Mouse (Mus musculus): ENCODE results near the gene Pfn3. TPM values are rescaled to one million over a fixed set of nuclear protein-coding genes. Genes with fewer than 3 reads are reported as not detected.

The Pfn3 gene
- total RNA-seq, 2 experiments from 2014 or later: not detected

DNA sequence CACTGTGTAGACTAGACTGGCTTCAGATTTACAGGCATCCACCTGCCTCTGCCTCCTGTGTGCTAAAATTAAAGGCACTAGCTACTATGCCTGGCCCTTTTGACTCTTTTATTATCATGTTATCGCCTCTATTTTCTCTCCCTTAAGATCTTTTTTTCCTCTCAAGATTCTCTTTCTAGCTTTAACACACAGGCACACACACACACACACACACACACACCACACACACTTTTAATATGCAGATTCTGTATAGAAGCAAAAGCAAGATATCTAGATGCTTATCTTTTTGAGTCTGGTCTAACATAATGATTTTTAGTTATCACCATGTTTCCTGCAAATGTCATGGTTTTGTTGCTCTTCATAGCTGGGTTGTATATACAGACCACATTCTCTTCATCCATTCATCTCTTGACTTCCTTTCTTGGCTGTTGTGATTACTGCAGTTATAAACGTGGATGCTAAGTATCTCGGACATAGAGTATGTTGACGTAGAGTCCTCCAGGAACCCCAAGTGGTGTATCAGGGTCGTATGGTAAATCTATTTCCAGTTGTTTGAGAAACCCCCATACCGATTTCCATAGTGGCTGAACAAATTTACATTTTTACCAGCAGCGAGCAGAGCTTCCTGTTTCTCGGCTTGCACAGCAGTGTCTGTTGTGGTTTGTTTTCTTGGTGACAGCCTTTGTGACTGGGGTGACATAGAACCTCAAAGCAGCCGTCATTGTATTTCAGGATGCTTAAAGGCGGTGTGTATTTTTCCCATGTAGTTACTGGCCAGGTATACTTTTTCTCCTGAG is 17.1 kb upstream of the Pfn3 start:
- no peak for ATAC-seq (replicated peaks; ENCODE audit: low FRiP score, poor library complexity, severe bottlenecking)

DNA sequence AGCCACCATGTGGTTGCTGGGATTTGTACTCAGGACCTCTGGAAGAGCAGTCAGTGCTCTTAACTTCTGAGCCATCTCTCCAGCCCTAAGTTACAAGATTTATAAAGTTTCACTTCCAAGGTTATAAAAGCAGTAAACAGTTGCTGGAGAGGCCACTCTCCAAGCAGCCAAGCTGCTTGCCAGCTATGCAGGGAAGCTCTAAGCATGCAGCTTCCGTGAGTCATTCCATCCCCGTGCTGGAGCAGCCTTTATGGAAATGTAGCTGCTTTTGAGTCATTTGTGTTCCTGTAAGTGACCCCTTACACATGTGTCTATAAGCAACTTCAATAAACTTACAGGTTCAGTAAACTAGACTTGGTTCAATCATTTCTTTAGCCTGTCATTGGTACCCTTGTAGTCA is 15.5 kb upstream of the Pfn3 start:
- no peak for ATAC-seq (replicated peaks; ENCODE audit: low FRiP score, poor library complexity, severe bottlenecking)

DNA sequence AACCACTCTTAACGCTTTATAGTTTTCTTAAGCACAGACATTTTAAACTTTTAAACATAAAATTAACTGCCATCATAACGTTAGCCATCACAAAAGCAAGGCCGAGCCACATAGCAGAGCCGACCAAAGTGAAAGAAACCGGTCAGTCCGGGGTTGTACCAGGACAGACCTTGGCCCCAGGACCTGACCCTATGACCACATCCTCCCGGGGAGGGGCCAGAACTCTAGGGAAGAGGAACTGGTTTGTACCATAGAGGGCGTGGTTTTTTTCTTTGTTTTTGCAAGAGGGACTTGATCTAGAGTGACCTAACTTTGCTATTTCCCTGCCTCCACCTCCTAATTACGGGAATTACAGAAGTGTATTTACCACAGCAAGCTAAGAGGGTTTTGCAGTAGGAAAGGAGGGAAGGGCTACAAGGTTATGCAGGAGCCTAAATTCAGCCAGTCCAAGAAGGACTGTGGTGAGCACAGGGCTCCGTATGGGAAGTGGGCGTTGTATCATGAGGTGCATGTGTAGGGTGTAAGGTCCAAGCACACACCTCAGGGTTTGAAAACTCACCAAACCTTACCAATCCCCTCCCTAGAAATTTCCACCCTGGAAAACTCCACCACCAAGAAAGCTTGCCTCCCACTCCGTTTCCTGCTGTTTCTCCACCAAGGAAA is 14.3 kb upstream of the Pfn3 start:
- no peak for ATAC-seq (replicated peaks; ENCODE audit: low FRiP score, poor library complexity, severe bottlenecking)

DNA sequence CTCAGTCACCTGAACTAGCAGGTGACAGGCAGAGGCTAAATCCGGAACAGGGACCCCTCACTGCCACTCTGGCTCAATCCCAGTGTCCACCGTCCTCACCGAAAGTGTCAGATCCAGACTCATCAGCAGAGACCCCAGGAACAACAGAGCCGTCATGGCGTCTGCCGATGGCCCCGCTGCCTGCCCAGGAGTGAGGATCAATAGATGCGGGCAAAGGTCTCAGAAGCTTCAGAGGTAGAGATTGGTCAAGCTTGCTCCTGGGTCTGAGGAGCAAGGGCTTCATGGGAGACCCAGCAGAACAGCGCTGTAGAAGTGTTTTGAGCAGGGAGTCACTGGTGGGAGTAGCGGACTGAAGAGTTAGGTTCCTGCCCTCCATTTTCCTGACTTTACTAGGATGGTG is 11.6 kb upstream of the Pfn3 start, which contains the start of gene F12:
TSS of gene F12 (minus strand) at position 181 of the 400 bp plus-strand sequence.
- ATAC-seq (replicated peaks; ENCODE audit: low FRiP score, poor library complexity, severe bottlenecking): no peak

DNA sequence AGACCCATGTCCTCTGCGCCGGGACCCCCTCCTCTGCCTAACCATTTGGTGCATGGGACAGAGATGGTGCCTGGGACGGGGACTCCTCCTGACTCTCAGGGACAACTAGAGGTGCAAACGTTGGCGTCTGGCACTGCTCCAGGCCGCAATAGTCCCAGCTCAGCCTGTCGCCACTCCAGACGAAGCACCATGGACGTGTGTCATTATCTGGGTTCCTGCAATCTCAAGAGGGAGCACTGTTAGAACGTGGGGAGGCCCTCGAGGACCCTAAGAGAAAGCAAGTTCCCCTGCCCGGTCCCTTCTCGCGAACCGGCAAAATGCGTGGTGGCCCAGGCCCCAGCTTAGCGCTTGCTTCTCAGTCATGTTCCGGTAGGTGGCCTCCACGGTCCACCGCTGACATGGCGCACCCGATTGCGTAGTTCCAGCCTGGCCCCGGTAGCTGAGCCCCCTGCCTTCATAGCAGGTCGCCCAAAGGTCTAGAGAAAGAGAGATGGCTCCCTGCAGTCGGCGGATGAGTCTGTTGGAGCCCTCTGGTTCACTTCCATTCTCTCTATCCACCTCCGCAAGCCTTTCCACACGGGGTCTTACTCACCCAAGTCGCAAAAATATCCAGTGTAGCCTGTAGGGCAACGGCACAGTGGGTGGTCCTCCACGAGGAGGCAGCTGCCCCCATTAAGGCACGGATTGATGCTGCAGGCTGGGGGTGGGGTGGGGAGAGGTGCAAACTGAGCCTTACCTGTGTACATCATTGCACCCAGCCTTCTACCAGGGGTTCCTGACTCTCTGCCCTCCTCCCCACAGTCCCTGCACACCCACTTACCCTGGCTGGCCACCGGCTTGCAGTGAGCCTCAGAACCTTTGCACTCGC is 6.1 kb upstream of the Pfn3 start:
- no peak for ATAC-seq (replicated peaks; ENCODE audit: low FRiP score, poor library complexity, severe bottlenecking)

DNA sequence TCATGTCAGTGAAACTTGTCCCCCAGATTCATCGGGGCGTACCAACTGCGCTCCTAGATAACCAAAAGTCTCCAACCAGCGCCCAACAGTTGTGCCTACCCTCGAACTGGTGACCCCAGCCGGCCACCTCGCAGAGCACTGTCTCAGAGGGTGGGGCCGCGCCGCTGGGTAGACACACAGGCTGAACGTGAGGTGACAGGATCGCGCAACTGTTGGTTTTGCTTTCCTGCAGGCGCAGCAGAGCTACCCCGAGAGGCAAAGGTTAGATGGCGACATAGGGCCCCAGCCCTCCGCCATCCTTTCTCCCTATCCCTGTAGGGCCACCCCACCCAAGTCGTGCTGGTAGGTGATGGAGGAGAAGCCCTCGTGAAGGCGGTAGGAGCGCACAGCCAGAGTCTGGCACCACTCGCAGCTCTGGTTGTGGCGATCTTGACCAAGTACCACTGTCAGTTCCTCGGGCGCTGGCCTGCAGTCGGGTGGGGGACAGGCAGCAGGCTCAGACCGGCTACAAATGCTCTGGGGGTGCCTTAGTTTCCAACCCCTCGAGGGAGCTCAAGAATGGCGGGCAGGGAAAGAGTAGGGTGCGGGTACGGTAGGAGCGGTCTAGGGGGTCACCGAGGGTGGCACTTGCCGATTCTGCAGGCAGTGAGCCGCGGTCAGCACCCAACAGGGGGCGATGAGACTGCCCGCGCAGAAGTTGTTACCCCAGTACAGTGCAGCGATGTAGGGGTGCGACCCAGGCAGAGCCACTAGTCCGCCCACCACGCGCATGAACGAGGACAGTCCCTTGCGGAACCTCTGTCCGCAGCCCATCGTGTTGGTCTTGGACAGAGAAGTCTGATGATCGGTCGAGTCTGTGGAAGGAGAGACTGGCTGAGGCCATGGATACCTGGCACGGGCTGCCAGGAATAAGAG is 5.2 kb upstream of the Pfn3 start:
- no peak for ATAC-seq (replicated peaks; ENCODE audit: low FRiP score, poor library complexity, severe bottlenecking)

DNA sequence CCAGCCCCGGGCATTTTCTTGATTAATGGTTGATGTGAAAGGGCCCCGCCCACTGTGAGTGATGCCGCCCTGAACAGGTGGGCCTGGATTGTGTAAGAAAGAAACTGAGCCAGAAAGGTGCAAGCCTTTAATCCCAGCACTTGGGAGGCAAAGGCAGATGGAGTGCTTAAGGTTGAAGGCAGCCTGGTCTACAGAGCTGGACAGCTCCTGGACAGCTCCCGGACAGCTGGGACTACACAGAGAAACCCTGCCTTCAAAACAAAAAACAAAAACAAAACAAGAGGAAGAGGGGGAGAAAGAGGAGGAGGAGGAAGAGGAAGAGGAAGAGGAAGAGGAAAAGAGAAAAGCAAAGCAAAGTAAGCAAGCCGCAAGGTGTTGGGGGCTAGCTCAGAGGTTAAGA is 4.1 kb upstream of the Pfn3 start:
- ATAC-seq (replicated peaks; ENCODE audit: low FRiP score, poor library complexity, severe bottlenecking): no peak

DNA sequence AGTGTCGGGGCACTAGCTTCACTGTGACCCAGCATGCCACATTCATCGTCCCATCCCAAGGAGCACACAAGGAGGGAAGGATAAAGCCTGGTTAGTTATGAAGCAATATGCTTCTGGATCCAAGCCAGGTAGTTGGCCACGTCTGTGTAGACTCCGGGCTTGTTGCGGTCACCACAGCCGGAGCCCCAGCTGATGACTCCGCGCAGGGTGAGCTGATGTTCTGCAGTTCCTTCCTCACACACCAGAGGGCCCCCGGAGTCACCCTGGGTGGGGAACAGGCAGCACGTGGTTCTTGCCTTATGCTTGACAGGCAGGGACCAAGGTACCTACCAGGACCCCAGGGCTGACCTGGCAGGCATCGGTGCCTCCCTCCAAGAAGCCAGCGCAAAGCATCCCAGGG is 3.0 kb upstream of the Pfn3 start:
- peak; percentile 81 for ATAC-seq (replicated peaks; ENCODE audit: low FRiP score, poor library complexity, severe bottlenecking)

DNA sequence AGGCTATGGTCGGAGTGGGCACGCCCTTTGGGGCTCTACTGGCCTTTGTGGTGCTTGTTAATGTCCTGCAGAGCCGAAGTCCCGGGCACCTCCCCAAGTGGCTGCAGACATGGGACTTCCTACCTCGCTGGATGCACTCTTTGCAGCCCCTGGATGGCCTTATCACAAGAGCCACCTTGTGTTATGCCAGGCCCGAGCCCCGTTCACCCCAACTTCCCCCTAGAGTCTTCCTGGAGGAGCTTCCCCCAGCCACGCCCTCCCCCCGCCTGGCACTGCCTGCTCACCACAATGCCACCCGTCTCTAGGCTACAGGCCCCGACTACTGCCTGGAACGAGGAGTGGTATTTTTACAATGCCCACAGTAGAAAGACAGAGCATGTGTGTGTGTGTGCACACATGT is 1.7 kb downstream of the Pfn3 start:
- ATAC-seq (replicated peaks; ENCODE audit: low FRiP score, poor library complexity, severe bottlenecking): no peak

DNA sequence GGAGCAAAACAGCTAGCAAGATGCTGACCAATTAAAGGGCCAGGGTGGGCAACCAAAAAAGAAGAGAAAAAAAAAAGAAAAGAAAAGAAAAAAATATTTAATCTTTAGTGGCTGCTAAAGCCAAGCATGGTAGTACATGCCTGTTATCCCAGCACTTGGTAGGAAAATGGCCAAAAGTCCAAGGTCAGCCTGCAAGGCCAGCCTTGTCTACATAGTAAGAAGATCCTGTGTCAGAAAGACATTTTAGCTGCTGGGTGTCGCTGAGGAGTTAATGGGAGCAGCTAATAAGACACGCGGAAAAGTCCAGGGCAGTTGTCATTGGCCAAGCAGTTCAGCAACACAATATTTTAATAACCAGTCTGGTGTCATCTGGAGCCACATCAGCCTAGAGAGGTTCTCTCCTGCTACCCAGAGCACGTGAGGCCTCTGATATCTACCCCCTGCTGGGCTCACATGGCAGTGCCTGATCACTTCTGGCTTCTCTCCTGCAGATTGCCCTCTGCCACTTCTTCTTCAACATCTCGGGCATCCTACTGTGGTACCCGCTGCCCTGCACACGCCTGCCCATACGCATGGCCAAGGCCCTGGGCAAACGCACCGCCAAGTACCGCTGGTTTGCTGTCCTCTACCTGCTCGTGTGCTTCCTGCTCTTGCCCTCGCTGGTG is 2.3 kb downstream of the Pfn3 start:
- ATAC-seq (replicated peaks; ENCODE audit: low FRiP score, poor library complexity, severe bottlenecking): no peak

DNA sequence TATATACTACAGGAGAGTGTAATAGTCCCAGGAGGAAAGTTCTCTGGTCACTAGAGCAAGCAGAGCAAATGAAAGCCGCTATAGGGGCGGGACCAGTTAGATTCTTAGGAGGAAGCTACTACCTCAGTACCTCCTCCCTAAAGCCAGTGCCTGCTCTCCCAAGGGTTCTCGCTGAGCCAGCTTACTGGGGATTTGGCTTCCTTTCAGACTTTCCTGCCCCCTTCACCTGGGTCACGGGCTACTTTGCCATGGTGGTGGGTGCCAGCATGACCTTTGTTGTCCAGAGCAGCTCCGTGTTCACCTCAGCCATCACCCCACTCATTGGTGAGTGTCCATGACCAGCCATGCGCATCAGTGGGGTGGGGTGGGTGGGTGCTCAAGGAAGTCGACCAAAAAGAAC is 3.2 kb downstream of the Pfn3 start:
- no peak for ATAC-seq (replicated peaks; ENCODE audit: low FRiP score, poor library complexity, severe bottlenecking)

DNA sequence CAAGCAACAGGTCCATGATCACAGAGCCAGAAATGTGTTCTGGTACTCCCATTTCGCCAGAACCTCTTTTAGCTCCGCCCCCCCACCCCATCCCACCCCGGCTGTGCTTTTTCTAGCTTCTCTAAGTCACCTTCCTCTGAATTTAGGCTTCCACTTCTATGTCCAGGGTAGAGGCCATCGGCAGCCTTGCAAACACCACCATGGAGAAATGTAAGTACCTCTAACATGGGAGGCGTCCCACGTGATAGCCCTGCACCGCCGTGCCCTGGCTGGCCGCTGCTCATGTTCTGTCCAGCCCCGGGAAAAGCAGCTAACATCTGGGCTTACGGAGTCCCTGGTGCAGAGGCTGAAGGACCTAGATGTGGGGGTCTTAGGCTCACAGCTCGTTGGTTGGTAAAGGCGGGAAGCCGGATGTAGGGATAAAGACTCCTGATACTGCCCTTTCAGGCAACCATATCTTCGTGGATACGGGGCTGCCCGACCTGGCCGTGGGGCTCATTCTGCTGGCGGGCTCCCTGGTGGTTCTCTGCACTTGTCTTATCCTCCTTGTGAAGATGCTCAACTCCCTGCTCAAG is 6.4 kb downstream of the Pfn3 start:
- no peak for ATAC-seq (replicated peaks; ENCODE audit: low FRiP score, poor library complexity, severe bottlenecking)

DNA sequence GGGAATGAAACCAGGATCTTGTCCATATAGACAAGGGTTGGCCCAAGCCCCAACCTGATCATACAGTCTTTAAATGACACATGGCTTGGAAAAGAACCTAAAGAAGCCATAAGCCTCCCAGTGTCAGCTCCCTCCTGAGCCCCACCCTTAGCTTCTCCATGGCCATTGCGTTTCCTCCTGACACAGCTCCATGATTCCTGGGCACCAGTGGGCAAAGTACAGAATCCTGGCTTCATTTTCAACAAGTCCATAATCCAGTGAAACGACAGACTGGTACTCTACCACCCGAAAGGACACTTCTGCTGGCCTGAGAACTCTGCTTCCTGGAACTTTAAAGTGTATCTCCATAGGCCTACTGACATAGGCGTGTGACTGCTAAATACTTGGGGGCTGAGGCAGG is 7.7 kb downstream of the Pfn3 start:
- ATAC-seq (replicated peaks; ENCODE audit: low FRiP score, poor library complexity, severe bottlenecking): no peak

DNA sequence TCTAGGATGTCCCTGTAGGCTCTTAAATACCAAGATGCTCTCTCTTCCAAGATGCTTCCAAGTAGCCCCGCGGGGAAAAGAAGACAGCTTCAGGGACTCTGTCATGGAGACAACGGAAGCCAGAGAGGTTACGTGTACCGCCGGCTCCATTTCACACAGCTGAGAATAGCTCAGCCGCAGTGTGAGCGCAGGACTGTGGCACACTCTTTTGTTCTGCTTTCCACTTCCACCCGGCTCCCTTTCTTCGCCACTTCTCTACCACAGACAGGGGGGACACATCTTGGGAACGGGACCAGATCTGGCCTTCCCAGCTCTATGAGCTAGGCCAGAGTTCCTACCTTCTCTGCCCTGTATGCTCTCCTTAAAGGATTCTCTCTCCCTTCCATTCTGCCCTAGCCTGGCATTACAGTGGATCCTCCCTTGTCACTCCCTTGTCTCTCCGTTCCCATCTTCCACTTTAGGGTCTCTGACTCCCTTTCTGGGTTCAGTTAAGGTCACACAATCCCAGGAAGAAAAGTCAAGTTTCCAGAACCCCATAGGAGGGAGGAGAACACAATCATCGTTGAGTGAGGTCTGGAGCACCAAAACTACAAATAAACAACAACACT is 9.1 kb downstream of the Pfn3 start:
- ATAC-seq (replicated peaks; ENCODE audit: low FRiP score, poor library complexity, severe bottlenecking): no peak

DNA sequence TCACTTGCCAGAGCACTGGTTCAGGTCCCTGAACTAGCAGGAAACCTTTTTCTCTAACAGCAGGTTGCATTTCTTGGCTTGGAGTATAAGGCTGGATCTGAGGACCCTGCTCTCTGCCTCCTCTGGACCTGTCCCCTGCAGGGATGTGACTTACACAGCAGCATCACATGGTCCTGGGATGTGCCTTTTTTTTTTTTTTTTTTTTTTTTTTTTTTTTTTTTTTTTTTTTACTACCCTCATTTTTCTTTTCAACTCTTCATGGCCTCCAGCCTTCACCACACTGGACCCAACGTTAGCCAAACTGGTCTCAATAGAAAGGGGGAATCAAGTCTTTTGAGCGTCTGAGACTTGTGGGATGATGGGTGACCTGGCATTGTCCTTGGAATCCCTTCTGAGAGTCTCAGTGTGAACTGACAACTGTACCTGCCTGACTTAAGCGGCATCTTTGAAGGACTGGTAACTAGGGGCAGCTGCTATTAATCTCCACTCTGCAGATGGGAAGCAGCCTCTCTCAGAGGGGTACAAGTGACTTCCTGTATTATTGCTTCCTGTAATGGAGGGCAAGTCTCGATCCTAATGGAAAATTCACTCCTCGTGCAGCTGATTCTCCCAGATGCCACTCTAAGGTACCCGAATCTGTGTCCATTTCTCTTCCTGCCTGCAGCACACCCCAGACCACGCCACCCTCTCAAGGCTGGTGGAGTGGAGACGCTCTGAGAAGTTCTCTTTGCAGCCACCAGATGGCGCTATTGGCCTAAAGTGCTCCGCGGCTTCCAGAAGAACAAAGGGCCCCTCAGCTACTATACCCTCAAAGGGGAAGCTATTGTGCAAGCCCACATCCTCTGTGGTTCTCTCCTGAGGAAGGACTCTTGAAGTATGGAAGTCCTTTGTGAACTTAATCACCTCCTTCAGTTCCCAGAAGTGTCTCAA is 9.9 kb downstream of the Pfn3 start:
- peak; percentile 72 for ATAC-seq (replicated peaks; ENCODE audit: low FRiP score, poor library complexity, severe bottlenecking)

DNA sequence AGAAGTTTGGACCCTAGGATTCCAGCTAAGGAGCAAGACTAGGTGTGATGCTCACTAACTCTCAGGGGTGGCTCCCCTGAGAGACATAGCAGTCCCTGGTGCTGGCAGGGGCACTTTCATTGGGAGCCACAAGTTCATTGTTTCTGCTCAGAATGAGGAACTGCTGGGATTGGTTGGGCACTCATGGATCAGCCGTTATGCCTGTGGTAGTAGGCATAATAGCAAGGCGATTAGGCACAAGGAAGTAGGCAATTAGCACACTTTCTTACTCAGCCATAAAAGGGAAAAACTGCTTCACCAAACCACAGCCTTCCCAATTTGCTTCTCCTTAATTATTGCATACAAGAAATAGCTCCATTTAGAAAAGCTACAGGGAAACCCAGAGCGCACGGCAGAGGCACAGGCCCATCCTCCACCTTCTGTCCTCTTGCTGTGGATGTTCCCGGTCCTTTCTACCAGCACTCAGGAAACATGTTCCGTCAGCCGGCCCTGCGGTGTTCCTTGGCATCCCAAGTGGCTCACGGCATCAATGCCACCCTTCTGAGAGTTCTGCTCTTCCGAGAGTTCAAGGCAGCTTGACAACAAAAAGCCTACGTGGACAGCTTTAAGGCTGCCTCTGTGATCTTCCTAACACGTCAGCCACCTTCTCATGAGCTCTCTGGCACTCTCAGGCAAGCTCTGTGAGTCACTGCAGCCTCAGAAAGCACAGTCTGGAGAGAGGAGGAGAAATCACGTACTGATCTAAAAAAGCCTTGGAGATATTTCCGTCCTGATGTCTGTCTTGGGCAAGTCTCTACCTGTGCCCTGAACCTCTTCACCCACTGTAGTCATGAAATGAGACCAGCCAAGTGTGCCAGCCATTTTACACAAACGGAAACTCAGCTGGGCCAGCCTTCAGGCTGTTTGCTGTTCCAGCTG is 10.8 kb downstream of the Pfn3 start:
- ATAC-seq (replicated peaks; ENCODE audit: low FRiP score, poor library complexity, severe bottlenecking): no peak

All from erythroid progenitor cell, adult 5-6 weeks (primary cell).